Mouse (Mus musculus) cerebellum, adult 8-10 months (tissue): ENCODE data around the gene Disp1.
A peak's percentile ranks its signal among the peaks of the same experiment; 100 is the strongest.

ENCODE experiments used
- DNase-seq: peaks from one replicate; pipeline ENCODE4 v3.0.0; 2022

The Disp1 gene

GRCm38 (mm10) chr1:183220796-183221718, at the start of gene Disp1:
TSS of gene Disp1 (minus strand) at chr1:183221522.
- DNase-seq = peak; percentile 24

- DNase-seq = no peak
These were observed 46.3 kb upstream of the Disp1 start for GRCm38 (mm10) chr1:183267666-183268065.

GRCm38 (mm10) chr1:183265921-183266467, 44.7 kb upstream of the Disp1 start:
- no peak for DNase-seq

- DNase-seq = no peak
These were observed 43.1 kb upstream of the Disp1 start for GRCm38 (mm10) chr1:183264145-183265008.

- no peak for DNase-seq
These were observed 31.3 kb upstream of the Disp1 start for GRCm38 (mm10) chr1:183252574-183252973.

- no peak for DNase-seq
These were observed 30.5 kb upstream of the Disp1 start for GRCm38 (mm10) chr1:183251818-183252217.

GRCm38 (mm10) chr1:183250612-183251011, 29.3 kb upstream of the Disp1 start:
- no peak for DNase-seq

- DNase-seq = no peak
These were observed 26.8 kb upstream of the Disp1 start for GRCm38 (mm10) chr1:183248144-183248543.

- no peak for DNase-seq
These were observed 22.0 kb upstream of the Disp1 start for GRCm38 (mm10) chr1:183243293-183243692.

GRCm38 (mm10) chr1:183237901-183238300, 16.6 kb upstream of the Disp1 start:
- peak; percentile 8 for DNase-seq

- DNase-seq = no peak
These were observed 15.1 kb upstream of the Disp1 start for GRCm38 (mm10) chr1:183236460-183236859.

GRCm38 (mm10) chr1:183233679-183234174, 12.4 kb upstream of the Disp1 start:
- no peak for DNase-seq

- no peak for DNase-seq
These were observed 11.8 kb upstream of the Disp1 start for GRCm38 (mm10) chr1:183232985-183233678.

- no peak for DNase-seq
These were observed 6.1 kb upstream of the Disp1 start for GRCm38 (mm10) chr1:183227469-183227868.

GRCm38 (mm10) chr1:183219021-183219420, 2.3 kb downstream of the Disp1 start:
- no peak for DNase-seq

- no peak for DNase-seq
These were observed 4.6 kb downstream of the Disp1 start for GRCm38 (mm10) chr1:183216691-183217090.

- DNase-seq = no peak
These were observed 5.6 kb downstream of the Disp1 start for GRCm38 (mm10) chr1:183215706-183216105.

GRCm38 (mm10) chr1:183213850-183214249, 7.5 kb downstream of the Disp1 start:
- no peak for DNase-seq

GRCm38 (mm10) chr1:183212757-183213211, 8.5 kb downstream of the Disp1 start:
- no peak for DNase-seq

GRCm38 (mm10) chr1:183210115-183210514, 11.2 kb downstream of the Disp1 start:
- no peak for DNase-seq

- no peak for DNase-seq
These were observed 13.7 kb downstream of the Disp1 start for GRCm38 (mm10) chr1:183207623-183208022.

GRCm38 (mm10) chr1:183207141-183207540, 14.2 kb downstream of the Disp1 start:
- DNase-seq = no peak
